Mouse (Mus musculus): ENCODE measurements around the gene Tmem147. TPM values are rescaled to one million over a fixed set of nuclear protein-coding genes. Genes with fewer than 3 reads are reported as not detected.

Gene Tmem147
- polyA plus RNA-seq, 1 experiment, result 511 TPM

GRCm38 (mm10) chr7:30678263-30678975 is 50.9 kb downstream of the Tmem147 start:
- H3K4me1 ChIP-seq (ENCODE audit: control insufficient read depth, insufficient read depth, low read length), result no peaks in the 10 kb centered on the region
- no peak overlapping the region for H3K27ac ChIP-seq (ENCODE audit: insufficient read depth, low read depth, low read length)
- 58% methylated on average over 5 of the region's 5 CpGs for WGBS
- no peaks in the 10 kb centered on the region for H3K36me3 ChIP-seq (ENCODE audit: control insufficient read depth, insufficient read depth, low read length)
- no peak for DNase-seq
- TF ChIP-seq CTCF (conservative IDR thresholded peaks at IDR 0.05; ENCODE audit: insufficient read depth, insufficient read length, low read depth, low read length) (0 out of 2 replicates have a peak, but pooled peaks have one; percentile 8), POLR2A (IDR thresholded peaks at IDR 0.05; ENCODE audit: low read depth, low read length) (no peak)
- no peak overlapping the region for H3K4me3 ChIP-seq (ENCODE audit: insufficient read depth, low read depth, low read length)
- no peaks in the 10 kb centered on the region for H3K27me3 ChIP-seq (replicated peaks; ENCODE audit: control insufficient read depth, insufficient read depth, low read length)

Other genes with a start within 250 kb of the Tmem147 start
- gene Prodh2, start 235.9 kb downstream of the Tmem147 start, polyA plus RNA-seq (2012; rRNA removed), result 218 and 246 TPM in 2 replicates
- gene Arhgap33, start 194.5 kb downstream of the Tmem147 start, polyA plus RNA-seq (2012; rRNA removed), result 7.4 and 7.8 TPM in 2 replicates
- gene Hspb6, start 177.4 kb downstream of the Tmem147 start, polyA plus RNA-seq (2012; rRNA removed), result 21.6 and 50.4 TPM in 2 replicates
- 7.1 and 8.5 TPM in 2 replicates for gene Proser3, start 177.2 kb downstream of the Tmem147 start, polyA plus RNA-seq (2012; rRNA removed)
- 29.0 and 33.8 TPM in 2 replicates for gene Lin37, start 169.7 kb downstream of the Tmem147 start, polyA plus RNA-seq (2012; rRNA removed)
- 47.9 and 54.5 TPM in 2 replicates for gene U2af1l4, start 166.2 kb downstream of the Tmem147 start, polyA plus RNA-seq (2012; rRNA removed)
- 1.5 and 1.9 TPM in 2 replicates for gene Gm49396, start 166.2 kb downstream of the Tmem147 start, polyA plus RNA-seq (2012; rRNA removed)
- gene Psenen, start 165.9 kb downstream of the Tmem147 start, polyA plus RNA-seq (2012; rRNA removed), result 168 and 223 TPM in 2 replicates
- 5.2 and 5.4 TPM in 2 replicates for gene Igflr1, start 164.1 kb downstream of the Tmem147 start, polyA plus RNA-seq (2012; rRNA removed)
- gene Kmt2b, start 140.8 kb downstream of the Tmem147 start, polyA plus RNA-seq (2012; rRNA removed), result 26.7 and 31.6 TPM in 2 replicates
- gene Zbtb32, start 130.6 kb downstream of the Tmem147 start, polyA plus RNA-seq (2012; rRNA removed), result 1.3 and 1.4 TPM in 2 replicates
- gene Upk1a, start 116.7 kb downstream of the Tmem147 start, polyA plus RNA-seq (2012; rRNA removed), result 23.6 and 34.5 TPM in 2 replicates
- 1,228 and 1,575 TPM in 2 replicates for gene Cox6b1, start 103.4 kb downstream of the Tmem147 start, polyA plus RNA-seq (2012; rRNA removed)
- gene Etv2, start 93.7 kb downstream of the Tmem147 start, polyA plus RNA-seq (2012; rRNA removed), result not detected in 2 replicates
- 46.0 and 51.4 TPM in 2 replicates for gene Rbm42, start 79.2 kb downstream of the Tmem147 start, polyA plus RNA-seq (2012; rRNA removed)
- 8.9 and 9.1 TPM in 2 replicates for gene Haus5, start 64.5 kb downstream of the Tmem147 start, polyA plus RNA-seq (2012; rRNA removed)
- gene Pmis2, start 57.9 kb downstream of the Tmem147 start, polyA plus RNA-seq (2012; rRNA removed), result not detected in 2 replicates
- gene 2200002J24Rik, start 30.6 kb downstream of the Tmem147 start, polyA plus RNA-seq (2012; rRNA removed), result 0.96 and 1.4 TPM in 2 replicates
- 33.1 and 39.1 TPM in 2 replicates for gene Atp4a, start 17.3 kb downstream of the Tmem147 start, polyA plus RNA-seq (2012; rRNA removed)
- gene Gapdhs, start 14.1 kb upstream of the Tmem147 start, polyA plus RNA-seq (2012; rRNA removed), result 0.31 and 0.86 TPM in 2 replicates
- gene Sbsn, start 21.9 kb upstream of the Tmem147 start, polyA plus RNA-seq (2012; rRNA removed), result 1.4 and 1.9 TPM in 2 replicates
- 2.1 and 2.2 TPM in 2 replicates for gene Dmkn, start 34.2 kb upstream of the Tmem147 start, polyA plus RNA-seq (2012; rRNA removed)
- 0.50 TPM in 1 of 2 replicates, not detected in the other for gene Krtdap, start 58.4 kb upstream of the Tmem147 start, polyA plus RNA-seq (2012; rRNA removed)
- 1.2 and 1.4 TPM in 2 replicates for gene Ffar2, start 94.2 kb upstream of the Tmem147 start, polyA plus RNA-seq (2012; rRNA removed)
- 0.07 and 0.08 TPM in 2 replicates for gene Ffar3, start 126.6 kb upstream of the Tmem147 start, polyA plus RNA-seq (2012; rRNA removed)
- gene Ffar1, start 132.0 kb upstream of the Tmem147 start, polyA plus RNA-seq (2012; rRNA removed), result 0.03 and 0.48 TPM in 2 replicates
- gene Cd22, start 150.8 kb upstream of the Tmem147 start, polyA plus RNA-seq (2012; rRNA removed), result 0.42 and 11.2 TPM in 2 replicates
- gene Mag, start 185.3 kb upstream of the Tmem147 start, polyA plus RNA-seq (2012; rRNA removed), result 0.71 and 0.94 TPM in 2 replicates
- 1.1 TPM in 1 of 2 replicates, not detected in the other for gene Hamp2, start 195.1 kb upstream of the Tmem147 start, polyA plus RNA-seq (2012; rRNA removed)
- gene Hamp, start 214.5 kb upstream of the Tmem147 start, polyA plus RNA-seq (2012; rRNA removed), result not detected in 2 replicates
- 118 and 124 TPM in 2 replicates for gene Usf2, start 227.3 kb upstream of the Tmem147 start, polyA plus RNA-seq (2012; rRNA removed)
- gene Lsr, start 243.9 kb upstream of the Tmem147 start, polyA plus RNA-seq (2012; rRNA removed), result 60.7 and 70.2 TPM in 2 replicates
- 9.1 and 12.7 TPM in 2 replicates for gene Fam187b, start 244.2 kb upstream of the Tmem147 start, polyA plus RNA-seq (2012; rRNA removed)

Measured in kidney, adult 2 months (tissue).